Mouse (Mus musculus) adrenal gland (tissue): ENCODE measurements at regions not wholly inside any gene's neighbourhood (a gene's known extent, or its start where the extent isn't known, plus 50 kb on each side); places are given as distances from the start of the nearest gene placed in this dataset.

Experiments
- intact Hi-C: fragments of 180-260 bp; cut with DNase I; formaldehyde crosslinking; loops from one replicate; pipeline ENCODE4 v1.15.1; 2025

- intact Hi-C loops, result loop anchor here (10.0 kb wide), 1 partner anchor 402 kb away; no protein-coding TSS in a partner anchor
Measured at GRCm38 (mm10) chr15:84616880-84617279, 52.5 kb upstream of the Prr5 start.

DNA sequence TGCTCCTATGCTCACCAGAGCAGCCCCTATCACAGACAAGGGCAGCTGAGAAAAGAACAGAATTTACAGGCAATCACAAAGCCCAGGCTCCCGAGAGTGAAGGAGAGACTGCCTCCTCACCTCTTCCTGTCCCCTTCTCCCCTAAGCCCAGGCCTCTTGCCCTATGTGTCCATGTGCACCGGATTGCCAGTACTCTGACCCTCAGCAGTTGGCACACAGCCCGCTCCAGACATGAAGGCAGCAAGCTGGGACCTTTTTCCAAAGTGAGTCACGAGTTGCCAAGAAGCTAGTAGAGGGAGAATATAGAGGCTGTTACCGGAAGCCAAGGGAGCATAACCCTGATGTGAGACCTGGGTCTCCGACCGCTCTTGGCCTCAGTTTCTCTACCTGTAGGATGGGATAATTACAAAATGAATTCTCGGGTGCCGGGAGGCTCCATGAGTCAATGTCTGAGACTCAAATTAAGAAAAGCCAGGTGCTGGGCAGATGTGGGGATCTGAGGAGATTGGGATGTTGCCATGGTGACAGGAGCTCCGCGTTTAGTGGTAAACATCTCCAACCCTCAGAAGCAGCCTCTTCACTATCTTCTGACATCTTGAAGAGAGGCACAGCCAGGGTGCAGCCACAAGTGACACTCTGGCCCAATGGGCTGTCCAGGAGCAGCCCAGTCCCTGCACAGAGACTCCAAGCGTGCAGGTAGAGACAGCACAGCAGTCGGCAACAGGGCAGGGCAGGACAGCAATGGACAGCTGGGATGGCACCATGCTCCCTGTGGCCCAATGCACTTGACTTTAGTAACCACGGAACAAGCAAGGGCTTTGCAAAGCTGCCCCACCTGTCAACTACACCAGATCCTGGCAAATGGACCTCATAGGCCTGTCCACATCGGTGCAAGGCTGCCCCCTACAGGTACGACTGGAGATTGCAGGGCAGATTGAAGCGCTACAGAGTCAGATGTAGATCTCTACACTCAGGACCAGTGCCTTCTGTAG is 55.6 kb upstream of the Prr5 start:
- intact Hi-C loops, result loop anchor here (2.0 to 10.0 kb wide), 3 partner anchors 77 to 399 kb away; no protein-coding TSS in a partner anchor

GRCm38 (mm10) chr15:84612961-84613360 is 55.3 kb upstream of the Rtl6 start:
- intact Hi-C loops, result loop anchor here (5.0 to 10.0 kb wide), 2 partner anchors 351 to 398 kb away; no protein-coding TSS in a partner anchor

DNA sequence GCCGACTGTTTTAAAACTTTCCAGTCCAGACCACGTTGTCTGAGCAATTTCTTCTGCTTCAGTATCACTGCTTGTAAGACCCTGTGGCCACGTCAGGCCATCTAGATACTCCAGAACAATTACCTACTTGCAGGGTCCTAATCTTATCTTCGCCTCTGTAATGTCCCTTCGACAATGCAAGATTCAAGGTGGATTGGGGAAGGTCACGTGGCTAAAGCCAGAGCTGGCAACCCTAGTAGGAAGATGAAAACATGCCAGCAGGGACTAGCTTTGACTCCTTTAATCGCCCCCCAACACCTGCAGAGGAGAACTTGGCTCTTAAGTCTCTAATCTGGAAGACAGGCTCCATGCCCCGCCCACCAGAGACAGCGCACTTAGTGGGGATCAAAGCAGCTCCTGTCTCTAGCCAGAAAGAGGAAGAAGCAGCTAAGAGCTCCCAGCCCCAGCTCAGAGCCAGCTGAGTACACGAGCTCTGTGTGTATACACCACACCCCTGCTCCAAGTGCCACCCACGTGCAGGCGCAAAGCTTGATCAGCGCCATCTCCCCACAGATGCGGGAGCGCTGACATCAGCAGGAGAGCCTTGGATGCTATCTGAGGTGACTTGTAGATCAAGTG is 52.3 kb upstream of the Rtl6 start:
- intact Hi-C loops, result loop anchor here (5.0 to 10.0 kb wide), 2 partner anchors 348 to 395 kb away; no protein-coding TSS in a partner anchor

- intact Hi-C loops, result no loop called here
Measured at GRCm38 (mm10) chr15:84609063-84609462, 51.4 kb upstream of the Rtl6 start.
